17 mouse cellular contexts compared by ENCODE assay signal in genomic region chr14:98080014-98080413, GRCm38 (mm10).
"Had no signal": no experiment of that assay in that cellular context is flagged by ENCODE, and none has a peak within 500 bp of the region (broad histone marks: within the 10 kb centered on the region; RNA-seq: fewer than 3 reads in every experiment).

No protein-coding gene starts in this region.

- DNase-seq: lung, adult 2 months; lung, postnatal 14 days; lung, postnatal 36 days; right cerebral cortex, postnatal 14 days; thymus, adult 2 months; thymus, postnatal 25 days; thymus, postnatal 4 days had no signal

- H3K9me3 ChIP-seq: lung, embryonic 15.5 days; megakaryocyte, embryonic 14.5 days; midbrain, embryonic 13.5 days; midbrain, embryonic 15.5 days; neural tube, embryonic 12.5 days; stomach, embryonic 15.5 days had no signal

- ATAC-seq: lung, postnatal 0 days; midbrain, embryonic 13.5 days; midbrain, embryonic 15.5 days had no signal

- H3K27ac ChIP-seq: lung, embryonic 15.5 days; macrophage; midbrain, embryonic 13.5 days; midbrain, embryonic 15.5 days; neural tube, embryonic 12.5 days; stomach, embryonic 15.5 days; stomach, postnatal 0 days had no signal

- H3K4me3 ChIP-seq: lung, embryonic 15.5 days; megakaryocyte, embryonic 14.5 days; midbrain, embryonic 13.5 days; midbrain, embryonic 15.5 days; neural tube, embryonic 12.5 days; stomach, embryonic 15.5 days had no signal

- H3K27me3 ChIP-seq: lung, embryonic 15.5 days; megakaryocyte, embryonic 14.5 days; midbrain, embryonic 13.5 days; midbrain, embryonic 15.5 days; neural tube, embryonic 12.5 days; stomach, embryonic 15.5 days had no signal

- H3K4me2 ChIP-seq: lung, embryonic 15.5 days; midbrain, embryonic 11.5 days; midbrain, embryonic 13.5 days; midbrain, embryonic 15.5 days; neural tube, embryonic 12.5 days; stomach, embryonic 15.5 days had no signal

- H3K9ac ChIP-seq: lung, embryonic 15.5 days; midbrain, embryonic 13.5 days; midbrain, embryonic 15.5 days; neural tube, embryonic 12.5 days; stomach, embryonic 15.5 days had no signal

- H3K36me3 ChIP-seq: lung, embryonic 15.5 days; midbrain, embryonic 13.5 days; midbrain, embryonic 15.5 days; neural tube, embryonic 12.5 days; stomach, embryonic 15.5 days had no signal

- H3K4me1 ChIP-seq: lung, embryonic 15.5 days; megakaryocyte, embryonic 14.5 days; midbrain, embryonic 15.5 days; neural tube, embryonic 12.5 days; stomach, embryonic 15.5 days had no signal
